Mouse (Mus musculus) lung, postnatal 36 days (tissue): Measurements from ENCODE around the gene Htra1.

ENCODE experiments used
- DNase-seq: peaks from one replicate; pipeline ENCODE4 v3.0.0; 2022; ENCODE audit warnings: mixed read lengths

The Htra1 gene

GRCm38 (mm10) chr7:131024807-131025206, 88.9 kb downstream of the Htra1 start:
- DNase-seq: no peak

- DNase-seq: no peak
These were observed 91.6 kb downstream of the Htra1 start for GRCm38 (mm10) chr7:131027557-131027956.

- no peak for DNase-seq
These were observed 95.8 kb downstream of the Htra1 start, which contains the start of gene Dmbt1 for GRCm38 (mm10) chr7:131031755-131032154. Dmbt1 (plus strand) TSS chr7:131032053.
